Mouse (Mus musculus) layer of hippocampus, postnatal 10 days (tissue): ENCODE data around the gene Dlg2. TPM values are rescaled to one million over a fixed set of nuclear protein-coding genes. Genes with fewer than 3 reads are reported as not detected.

Experiments used
- DNase-seq, 2 experiments: peaks; one replicate each; pipeline ENCODE4 v3.0.0; 2021; ENCODE audit warnings: low spot score in 2 of 2
- total RNA-seq, 2 experiments: library from RNA; stranded (reverse); gene quantifications; 2 replicates each; pipeline ENCODE4 v1.2.3; 2021

Dlg2 gene
- total RNA-seq, 2 experiments from 2014 or later = 264 to 268 TPM

DNA sequence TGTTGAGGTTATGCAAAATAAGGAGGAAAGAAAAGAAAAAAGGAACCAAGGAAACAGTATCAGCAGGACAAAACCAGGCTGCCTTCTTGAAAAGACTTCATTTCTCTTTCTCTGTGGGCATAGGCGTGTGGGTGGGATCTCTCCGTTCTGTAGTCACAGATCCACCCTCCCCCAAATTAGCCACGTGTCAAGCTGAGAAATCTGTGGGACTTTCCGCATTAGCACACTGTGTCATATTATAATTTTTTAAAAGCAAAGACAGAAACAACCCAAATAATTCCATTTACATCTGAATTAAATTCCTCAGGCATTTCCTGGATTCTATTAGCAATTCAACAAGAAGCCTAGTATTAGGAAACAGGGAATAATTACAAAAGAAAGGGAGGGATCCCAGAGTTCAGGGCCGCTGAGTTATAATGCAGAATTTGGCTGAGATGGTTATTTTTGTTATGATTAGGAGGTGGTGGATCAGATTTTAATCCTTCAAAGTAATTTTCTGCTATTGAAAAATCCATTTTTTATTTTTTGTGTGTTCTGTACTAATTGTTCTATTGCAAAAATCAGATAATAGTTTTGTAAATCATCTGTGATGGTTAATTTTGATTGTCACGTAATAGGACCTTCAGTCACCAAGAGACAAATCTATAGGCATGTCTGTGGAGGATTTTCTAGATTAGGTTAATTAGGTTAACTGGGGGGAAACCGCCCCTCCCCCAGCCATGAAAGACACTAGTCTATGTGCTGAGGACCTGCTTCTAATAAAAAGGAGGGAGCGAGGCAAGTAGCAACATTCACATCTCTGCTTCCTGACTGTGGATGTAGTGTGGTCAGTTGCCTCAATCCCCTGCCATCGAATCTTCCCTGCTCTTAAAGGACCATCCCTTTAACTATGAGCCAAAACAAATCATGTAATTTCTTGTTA lies 63.3 kb downstream of the Dlg2 start:
- DNase-seq = no peak

- no peak for DNase-seq
These were observed 64.4 kb downstream of the Dlg2 start for GRCm38 (mm10) chr7:90540811-90541323.

DNA sequence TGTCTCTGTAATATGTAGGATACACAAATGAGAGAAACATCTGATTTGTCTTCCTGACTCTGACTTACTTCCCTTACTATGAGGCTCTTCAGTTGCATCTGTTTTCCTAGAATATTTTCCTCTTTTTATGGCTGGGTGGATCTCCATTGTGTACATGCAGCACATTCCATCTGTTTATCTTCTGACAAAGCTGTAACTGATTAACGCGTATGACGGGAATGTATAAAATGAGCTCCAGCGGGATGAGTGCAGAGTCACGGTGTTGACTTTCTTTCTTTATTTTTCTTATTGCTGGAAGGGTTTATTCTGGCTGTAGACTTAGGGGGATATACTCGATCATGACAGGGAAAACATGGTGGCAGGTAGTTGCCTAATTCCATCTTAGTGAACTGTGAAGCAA lies 76.9 kb downstream of the Dlg2 start:
- DNase-seq = no peak

DNA sequence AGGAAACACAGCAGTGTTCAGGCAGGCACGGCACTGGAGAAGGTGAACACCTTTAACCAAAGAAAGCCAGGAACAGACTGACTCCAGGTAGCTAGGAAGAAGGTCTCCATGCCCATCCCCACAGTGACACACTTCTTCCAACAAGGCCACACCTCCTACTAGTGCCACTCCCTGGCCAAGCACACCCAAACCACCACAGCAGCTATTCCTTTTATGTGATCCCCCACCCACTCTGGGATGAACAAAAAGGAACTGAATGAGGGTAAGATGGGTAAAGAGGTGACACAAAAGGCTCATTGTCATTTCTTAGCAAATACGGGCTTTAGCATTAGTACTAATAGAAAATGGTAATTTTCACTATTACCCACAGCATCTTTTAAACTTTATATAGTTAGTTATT lies 77.9 kb downstream of the Dlg2 start:
- DNase-seq = no peak

GRCm38 (mm10) chr7:90569130-90569529 lies 92.7 kb downstream of the Dlg2 start:
- DNase-seq = no peak

DNA sequence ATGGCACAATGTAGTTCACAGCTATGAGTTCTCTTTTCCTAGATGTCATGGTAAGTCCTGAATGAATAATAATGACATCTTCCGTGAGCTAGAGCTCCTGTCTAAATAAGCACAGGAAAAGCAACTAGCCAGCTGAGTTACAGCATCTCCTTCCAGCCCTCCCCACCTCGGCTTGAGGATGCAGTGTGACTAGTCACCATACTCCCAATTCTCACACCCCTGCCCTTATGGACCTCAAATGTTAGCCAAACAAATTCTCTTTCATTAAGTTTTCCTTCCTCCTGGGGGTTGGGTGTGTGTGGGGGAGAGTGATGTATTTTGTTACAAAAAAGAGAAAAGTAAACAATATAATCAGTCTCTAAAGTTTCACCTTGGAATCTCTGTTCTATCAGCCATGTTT lies 111.3 kb downstream of the Dlg2 start:
- DNase-seq = no peak

GRCm38 (mm10) chr7:90588318-90588717 lies 111.8 kb downstream of the Dlg2 start:
- no peak for DNase-seq

DNA sequence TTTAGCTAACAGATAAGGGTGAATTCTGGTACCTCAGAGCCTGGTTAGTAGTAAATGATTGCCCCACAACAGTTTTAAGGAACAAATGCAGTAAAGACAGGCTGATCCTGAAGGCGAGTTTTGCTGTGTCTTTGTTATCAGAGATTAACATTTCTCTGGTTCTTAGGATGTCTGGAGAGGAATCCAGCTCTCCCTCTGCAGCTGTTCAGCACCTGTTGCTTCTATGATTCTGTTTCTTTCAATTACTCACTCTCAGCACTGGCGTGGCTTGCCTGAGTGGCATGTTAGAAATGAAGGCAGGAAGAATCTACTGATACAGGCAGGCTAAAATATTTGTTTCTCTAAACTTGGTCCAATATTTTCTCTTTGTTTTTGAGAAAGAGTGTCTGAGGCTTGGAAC lies 133.3 kb downstream of the Dlg2 start:
- DNase-seq = no peak

GRCm38 (mm10) chr7:90630546-90630945 lies 154.1 kb downstream of the Dlg2 start:
- DNase-seq = no peak

GRCm38 (mm10) chr7:90649512-90649911 lies 173.0 kb downstream of the Dlg2 start:
- no peak for DNase-seq

DNA sequence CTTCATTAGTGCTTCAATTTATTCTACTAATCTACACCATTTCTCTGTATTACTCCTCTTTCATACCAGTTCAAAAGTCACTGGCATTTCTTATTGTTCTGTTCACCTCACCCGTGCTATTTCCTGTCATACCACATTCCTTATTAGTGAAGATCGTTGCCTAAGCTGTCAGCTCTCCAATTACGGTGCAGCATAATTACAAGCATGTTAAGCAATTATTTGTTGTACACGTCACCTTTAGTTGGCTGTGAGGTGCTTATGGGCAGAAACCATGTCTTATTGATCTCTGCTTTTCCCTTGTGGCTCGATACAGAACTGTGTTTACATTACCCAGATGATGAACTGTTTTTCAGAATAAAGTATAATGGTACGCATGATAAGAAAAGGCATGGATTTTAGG lies 174.7 kb downstream of the Dlg2 start:
- no peak for DNase-seq

DNA sequence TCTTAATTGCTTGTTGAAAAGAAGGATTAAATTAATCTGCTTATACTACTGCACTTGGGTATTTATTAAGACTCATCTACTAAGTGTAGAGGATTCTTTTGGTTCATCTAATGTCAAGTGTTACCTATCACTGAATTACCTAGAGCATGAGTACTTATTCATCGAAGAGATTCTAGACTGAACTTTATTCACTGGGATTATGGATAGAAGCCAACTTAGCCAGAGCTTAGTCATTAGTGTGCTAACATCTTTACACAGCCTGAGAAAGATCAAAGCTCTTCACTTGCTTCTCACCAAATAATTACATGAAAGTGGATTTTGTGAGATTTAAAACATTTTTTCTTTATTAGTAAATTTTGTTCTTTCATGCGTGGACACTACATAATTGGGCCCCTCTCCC lies 175.1 kb downstream of the Dlg2 start:
- DNase-seq = no peak

GRCm38 (mm10) chr7:90658593-90658992 lies 182.1 kb downstream of the Dlg2 start:
- no peak for DNase-seq

- DNase-seq = no peak
These were observed 217.6 kb downstream of the Dlg2 start for GRCm38 (mm10) chr7:90694050-90694449.

GRCm38 (mm10) chr7:90696181-90696950 lies 219.9 kb downstream of the Dlg2 start:
- DNase-seq = no peak

DNA sequence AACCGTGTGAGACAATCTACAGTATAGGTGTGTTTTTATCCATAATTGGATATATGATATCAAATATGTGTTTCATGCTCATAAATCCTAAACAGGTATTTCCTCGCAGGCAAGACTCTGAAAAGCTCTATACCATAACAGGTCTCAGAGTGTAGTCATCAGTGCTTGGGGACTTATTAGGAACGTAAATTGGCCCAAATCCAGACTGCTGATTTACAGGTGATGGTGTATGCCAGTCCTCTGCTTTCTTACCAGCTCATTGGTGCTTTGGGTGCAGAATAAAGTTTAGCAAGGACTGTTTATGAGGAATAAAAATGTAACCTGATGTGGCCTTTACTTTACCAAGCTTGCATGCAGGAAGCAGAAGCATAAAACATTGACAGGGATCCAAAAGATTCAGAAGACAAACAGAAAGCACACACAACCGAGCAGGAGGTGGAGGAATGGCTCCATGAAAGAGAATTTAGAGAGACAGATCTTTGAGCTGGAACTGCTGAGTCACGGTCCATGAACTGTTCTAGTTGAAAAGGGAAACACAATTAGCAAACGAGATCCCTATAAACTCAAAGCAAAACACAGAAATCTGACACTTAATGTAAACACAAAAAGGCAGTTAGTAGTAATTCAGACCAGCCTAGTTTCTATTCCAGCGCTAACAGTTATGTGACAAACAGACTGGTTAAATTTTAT lies 226.8 kb downstream of the Dlg2 start:
- DNase-seq = no peak

- no peak for DNase-seq
These were observed 227.5 kb downstream of the Dlg2 start for GRCm38 (mm10) chr7:90703951-90704350.

DNA sequence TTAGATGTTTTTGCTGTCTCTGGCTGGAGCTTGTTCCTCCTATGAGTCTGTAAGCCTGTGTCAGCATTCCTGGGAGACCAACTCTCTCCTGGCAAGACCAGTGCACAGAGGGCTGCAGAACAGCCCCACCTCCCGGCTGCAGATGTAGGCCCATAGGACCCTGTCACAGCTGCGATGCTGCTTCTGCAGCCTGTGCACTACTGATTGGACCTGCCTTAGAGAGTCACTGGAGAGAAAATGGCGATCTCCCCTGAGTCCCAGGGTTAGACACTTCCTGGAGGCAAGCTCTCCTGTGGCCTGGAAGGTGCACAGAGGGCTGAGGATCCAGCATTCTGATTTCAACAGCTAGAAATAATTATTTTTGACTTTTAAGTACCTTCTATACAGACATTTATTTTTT lies 257.6 kb downstream of the Dlg2 start:
- no peak for DNase-seq

DNA sequence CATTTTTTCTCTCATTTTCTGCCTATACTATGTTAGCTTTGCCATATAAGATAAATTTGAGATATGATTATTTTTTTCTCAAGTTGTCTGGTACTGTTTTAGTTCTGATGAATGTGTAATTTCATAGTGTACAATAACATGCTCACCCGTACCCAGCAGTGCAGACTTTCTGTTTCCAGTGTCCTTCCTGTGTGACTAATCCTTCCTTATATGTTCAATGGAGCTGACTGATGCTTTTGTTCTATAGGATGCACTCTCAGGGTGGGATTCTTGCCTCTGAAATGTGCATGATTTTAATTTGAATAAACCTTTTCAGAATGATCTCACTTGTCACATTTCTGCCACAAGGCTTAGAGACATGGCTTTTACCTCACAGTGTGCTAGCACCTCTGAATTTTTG lies 259.9 kb downstream of the Dlg2 start:
- no peak for DNase-seq

DNA sequence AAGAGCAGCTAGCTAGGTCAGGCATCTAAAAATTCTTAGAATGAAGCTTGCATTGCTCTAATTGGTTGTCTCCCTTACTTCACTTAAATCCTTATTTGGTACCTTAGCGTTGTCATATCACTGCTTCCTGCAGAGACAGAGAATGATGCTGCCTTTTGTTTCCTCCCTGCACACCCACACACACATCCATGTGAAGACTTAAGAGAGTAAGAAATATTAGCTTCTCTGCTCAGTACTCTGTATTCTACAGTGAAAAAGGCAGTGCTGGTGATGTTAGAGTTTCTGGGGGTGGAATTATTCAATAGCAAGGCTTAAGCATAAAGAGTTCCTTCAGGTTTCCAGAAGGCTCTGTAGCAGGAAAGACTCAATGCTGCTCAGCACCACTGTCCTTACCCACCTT lies 272.2 kb downstream of the Dlg2 start:
- DNase-seq = no peak

- DNase-seq = no peak
These were observed 311.5 kb downstream of the Dlg2 start for GRCm38 (mm10) chr7:90787945-90788344.

- no peak for DNase-seq
These were observed 315.1 kb downstream of the Dlg2 start for GRCm38 (mm10) chr7:90791522-90791921.
